Mouse (Mus musculus) heart, embryonic 12.5 days (tissue): ENCODE data around the gene Rangap1. TPM values are rescaled to one million over a fixed set of nuclear protein-coding genes. Genes with fewer than 3 reads are reported as not detected.

ENCODE experiments used
- ATAC-seq: fragments of 200-750 bp; cut with Nextera tagmentation; 2 replicates; pipeline ENCODE4 v1.8.0; 2017; ENCODE audit warnings: moderate TSS enrichment, moderate library complexity; ENCODE audit not compliant: insufficient number of reproducible peaks, low FRiP score
- H3K27ac ChIP-seq: fragments of 300-500 bp; sonication (generic); 2 replicates; pipeline ENCODE4 v1.5.1; 2016; ENCODE audit warnings: mild to moderate bottlenecking, moderate library complexity; ENCODE audit not compliant: poor library complexity, severe bottlenecking
- H3K27me3 ChIP-seq: fragments of 300-500 bp; sonication (generic); replicated peaks from 2 replicates; pipeline ENCODE4 v1.6.1; 2016; ENCODE audit warnings: mild to moderate bottlenecking, moderate library complexity
- H3K36me3 ChIP-seq: fragments of 300-500 bp; sonication (generic); 2 replicates; pipeline ENCODE4 v1.6.1; 2016; ENCODE audit warnings: mild to moderate bottlenecking, moderate library complexity
- H3K4me1 ChIP-seq: fragments of 300-500 bp; sonication (generic); replicated peaks from 2 replicates; pipeline ENCODE4 v1.6.1; 2016; ENCODE audit warnings: mild to moderate bottlenecking
- H3K4me2 ChIP-seq: fragments of 300-500 bp; sonication (generic); 2 replicates; pipeline ENCODE4 v1.6.1; 2016; ENCODE audit warnings: mild to moderate bottlenecking, moderate library complexity
- H3K4me3 ChIP-seq: fragments of 300-500 bp; sonication (generic); 2 replicates; pipeline ENCODE4 v1.5.1; 2016; ENCODE audit warnings: mild to moderate bottlenecking
- H3K9ac ChIP-seq: fragments of 300-500 bp; sonication (generic); 2 replicates; pipeline ENCODE4 v1.6.1; 2016; ENCODE audit warnings: mild to moderate bottlenecking, moderate library complexity
- H3K9me3 ChIP-seq: fragments of 300-500 bp; sonication (generic); replicated peaks from 2 replicates; pipeline ENCODE4 v1.6.1; 2016; ENCODE audit warnings: mild to moderate bottlenecking, moderate library complexity
- WGBS: fragments of 180-500 bp; shearing (Covaris S2); methylation state at CpG from one replicate; pipeline ENCODE4 v1.1.7; 2016; 5-methylcytosine and 5-hydroxymethylcytosine counted together
- polyA plus RNA-seq: library from polyadenylated mRNA; unstranded; fragments of >200 nt; fragmentation: Nextera tagmentation; extraction: Ambion mirVana; gene quantifications from 2 replicates; pipeline ENCODE4 v1.2.1, GENCODE M21; 2016

The Rangap1 gene
- polyA plus RNA-seq: 102 and 106 TPM in 2 replicates

- Histone ChIP-seq H3K4me1 (peaks cover 22% of the 10 kb centered on the region), H3K9ac (peak within 1 kb of the TSS; percentile 93), H3K4me3 (peak within 1 kb of the TSS; percentile 82), H3K36me3 (no peaks in the 10 kb centered on the region), H3K4me2 (peak within 1 kb of the TSS; percentile 80), H3K27me3 (no peaks in the 10 kb centered on the region), H3K9me3 (no peaks in the 10 kb centered on the region), H3K27ac (peak within 1 kb of the TSS; percentile 94)
- ATAC-seq: peak; percentile 82
- 2% methylated on average over 63 of the region's 65 CpGs for WGBS
Measured at GRCm38 (mm10) chr15:81744992-81745600, at the start of gene Rangap1, which contains the start of gene Zc3h7b. TSS of gene Rangap1 (minus strand) at chr15:81745530. TSS of gene Zc3h7b (plus strand) at chr15:81745057.

- Histone ChIP-seq H3K27ac (no peak overlapping the region), H3K4me1 (no peaks in the 10 kb centered on the region), H3K9ac (no peak overlapping the region), H3K27me3 (no peaks in the 10 kb centered on the region), H3K4me2 (no peak overlapping the region), H3K4me3 (no peak overlapping the region), H3K9me3 (no peaks in the 10 kb centered on the region), H3K36me3 (peaks cover 76% of the 10 kb centered on the region)
- ATAC-seq: no peak
- 87% methylated on average over 9 of the region's 9 CpGs for WGBS
Measured at GRCm38 (mm10) chr15:81792444-81792843, 47.1 kb upstream of the Rangap1 start.

- no peak for ATAC-seq
- Histone ChIP-seq H3K4me1 (no peaks in the 10 kb centered on the region), H3K27ac (no peak overlapping the region), H3K9ac (no peak overlapping the region), H3K27me3 (no peaks in the 10 kb centered on the region), H3K9me3 (no peaks in the 10 kb centered on the region), H3K4me2 (no peak overlapping the region), H3K4me3 (no peak overlapping the region), H3K36me3 (peaks cover 89% of the 10 kb centered on the region)
- 92% methylated on average over 13 of the region's 13 CpGs for WGBS
Measured at GRCm38 (mm10) chr15:81787525-81787924, 42.2 kb upstream of the Rangap1 start.

- Histone ChIP-seq H3K27ac (no peak overlapping the region), H3K9me3 (no peaks in the 10 kb centered on the region), H3K9ac (no peak overlapping the region), H3K27me3 (no peaks in the 10 kb centered on the region), H3K4me2 (no peak overlapping the region), H3K4me1 (no peaks in the 10 kb centered on the region), H3K36me3 (peaks cover 90% of the 10 kb centered on the region), H3K4me3 (no peak overlapping the region)
- WGBS: 90% methylated on average over 8 of the region's 8 CpGs
- no peak for ATAC-seq
Measured at GRCm38 (mm10) chr15:81785701-81786100, 40.4 kb upstream of the Rangap1 start.

GRCm38 (mm10) chr15:81784762-81785161 lies 39.4 kb upstream of the Rangap1 start:
- 67% methylated on average over 5 of the region's 5 CpGs for WGBS
- Histone ChIP-seq H3K4me2 (no peak overlapping the region), H3K9ac (no peak overlapping the region), H3K4me3 (no peak overlapping the region), H3K36me3 (peaks cover 90% of the 10 kb centered on the region), H3K4me1 (no peaks in the 10 kb centered on the region), H3K27me3 (no peaks in the 10 kb centered on the region), H3K9me3 (no peaks in the 10 kb centered on the region), H3K27ac (no peak overlapping the region)
- no peak for ATAC-seq

- Histone ChIP-seq H3K27ac (no peak overlapping the region), H3K4me1 (0 out of 2 replicates have a peak, but pooled peaks cover 5% of the 10 kb centered on the region), H3K36me3 (peaks cover 94% of the 10 kb centered on the region), H3K27me3 (no peaks in the 10 kb centered on the region), H3K4me2 (no peak overlapping the region), H3K9me3 (no peaks in the 10 kb centered on the region), H3K4me3 (no peak overlapping the region), H3K9ac (no peak overlapping the region)
- 85% methylated on average over 7 of the region's 7 CpGs for WGBS
- ATAC-seq: no peak
Measured at GRCm38 (mm10) chr15:81781816-81782215, 36.5 kb upstream of the Rangap1 start.

GRCm38 (mm10) chr15:81776631-81777422 lies 31.5 kb upstream of the Rangap1 start:
- Histone ChIP-seq H3K4me2 (no peak overlapping the region), H3K4me1 (0 out of 2 replicates have a peak, but pooled peaks cover 7% of the 10 kb centered on the region), H3K9ac (no peak overlapping the region), H3K27me3 (no peaks in the 10 kb centered on the region), H3K4me3 (no peak overlapping the region), H3K27ac (no peak overlapping the region), H3K9me3 (no peaks in the 10 kb centered on the region), H3K36me3 (peaks cover 100% of the 10 kb centered on the region)
- no peak; the same call in 1 of the 2 replicates for ATAC-seq
- 64% methylated on average over 11 of the region's 11 CpGs for WGBS

- H3K4me3 ChIP-seq: no peak overlapping the region
Measured at GRCm38 (mm10) chr15:81774505-81775171, 29.3 kb upstream of the Rangap1 start.

GRCm38 (mm10) chr15:81772431-81773120 lies 27.2 kb upstream of the Rangap1 start:
- no peak overlapping the region for H3K9ac ChIP-seq
- WGBS: 80% methylated on average over 20 of the region's 20 CpGs
- no peaks in the 10 kb centered on the region for H3K27me3 ChIP-seq
- 0 out of 2 replicates have a peak, but pooled peaks cover 3% of the 10 kb centered on the region for H3K9me3 ChIP-seq
- H3K36me3 ChIP-seq: peaks cover 95% of the 10 kb centered on the region
- no peak overlapping the region for H3K4me2 ChIP-seq
- no peak overlapping the region for H3K27ac ChIP-seq
- no peak for ATAC-seq
- no peak overlapping the region for H3K4me3 ChIP-seq
- 0 out of 2 replicates have a peak, but pooled peaks cover 7% of the 10 kb centered on the region for H3K4me1 ChIP-seq

More at GRCm38 (mm10) chr15:81774505-81775171, 29.3 kb upstream of the Rangap1 start:
- no peak for ATAC-seq
- 0 out of 2 replicates have a peak, but pooled peaks cover 3% of the 10 kb centered on the region for H3K9me3 ChIP-seq
- no peaks in the 10 kb centered on the region for H3K27me3 ChIP-seq
- 0 out of 2 replicates have a peak, but pooled peaks cover 7% of the 10 kb centered on the region for H3K4me1 ChIP-seq
- no peak overlapping the region for H3K27ac ChIP-seq
- WGBS: 79% methylated on average over 15 of the region's 15 CpGs
- H3K9ac ChIP-seq: no peak overlapping the region
- peaks cover 96% of the 10 kb centered on the region for H3K36me3 ChIP-seq
- H3K4me2 ChIP-seq: no peak overlapping the region

- Histone ChIP-seq H3K9ac (no peak overlapping the region), H3K4me2 (no peak overlapping the region), H3K4me3 (no peak overlapping the region), H3K27me3 (no peaks in the 10 kb centered on the region), H3K4me1 (peaks cover 5% of the 10 kb centered on the region), H3K36me3 (peaks cover 60% of the 10 kb centered on the region), H3K9me3 (0 out of 2 replicates have a peak, but pooled peaks cover 3% of the 10 kb centered on the region), H3K27ac (no peak overlapping the region)
- peak; percentile 39; the same call in 1 of the 2 replicates for ATAC-seq
- 67% methylated on average over 13 of the region's 13 CpGs for WGBS
Measured at GRCm38 (mm10) chr15:81769037-81769436, 23.7 kb upstream of the Rangap1 start.
